Mouse (Mus musculus) right cerebral cortex, postnatal 25 days (tissue): ENCODE data around the gene Tead1.
"Not testable (repeated sequence)": the region's sequence is repeated elsewhere in the genome, so short reads cannot be mapped to it uniquely, and the experiment has no call there.

Experiments used
- DNase-seq: peaks from one replicate; pipeline ENCODE4 v3.0.0; 2022

Tead1 gene

DNA sequence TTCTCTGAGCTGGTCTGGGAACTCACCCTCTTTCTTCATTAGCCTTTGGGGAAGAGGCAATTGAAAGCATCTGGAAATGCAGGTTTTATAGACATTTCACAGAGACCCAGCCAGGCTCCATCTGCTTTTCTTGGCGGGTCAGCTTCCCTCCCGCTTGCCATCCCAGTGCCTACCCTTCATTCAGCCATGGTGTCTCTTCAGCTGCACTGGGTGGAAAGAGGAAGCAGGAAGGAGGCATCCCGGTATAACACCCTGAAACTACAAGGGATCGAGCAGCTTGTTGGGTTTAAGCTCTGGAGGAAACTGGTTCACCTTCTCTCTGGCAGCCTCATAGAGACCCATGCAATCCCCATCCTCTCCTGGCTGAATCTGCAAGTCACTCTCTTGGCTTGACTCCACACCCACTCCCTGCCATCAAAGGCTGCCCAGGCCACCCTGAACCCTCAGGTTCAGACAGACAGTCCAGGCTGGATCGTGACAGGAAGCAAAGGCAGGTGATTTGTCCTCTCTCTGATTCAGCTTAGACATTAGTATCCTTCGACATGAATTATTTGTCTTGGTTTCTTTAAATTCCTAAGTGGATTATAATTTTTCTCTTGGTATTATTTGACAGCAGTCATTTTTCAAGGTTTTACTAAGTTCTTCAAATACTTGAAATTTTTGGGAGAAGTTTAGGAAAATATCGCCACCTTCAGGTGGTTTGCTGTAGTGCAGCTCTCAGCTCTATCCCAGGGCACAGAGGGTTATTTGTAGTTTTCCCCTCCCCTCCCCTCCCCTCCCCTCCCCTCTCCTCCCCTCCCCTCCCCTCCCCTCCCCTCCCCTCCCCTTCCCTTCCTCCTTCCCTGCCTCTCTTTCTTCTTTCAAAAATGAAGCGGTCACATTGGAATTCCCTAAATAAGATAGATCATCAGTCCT lies 189.7 kb downstream of the Tead1 start:
- no peak for DNase-seq

DNA sequence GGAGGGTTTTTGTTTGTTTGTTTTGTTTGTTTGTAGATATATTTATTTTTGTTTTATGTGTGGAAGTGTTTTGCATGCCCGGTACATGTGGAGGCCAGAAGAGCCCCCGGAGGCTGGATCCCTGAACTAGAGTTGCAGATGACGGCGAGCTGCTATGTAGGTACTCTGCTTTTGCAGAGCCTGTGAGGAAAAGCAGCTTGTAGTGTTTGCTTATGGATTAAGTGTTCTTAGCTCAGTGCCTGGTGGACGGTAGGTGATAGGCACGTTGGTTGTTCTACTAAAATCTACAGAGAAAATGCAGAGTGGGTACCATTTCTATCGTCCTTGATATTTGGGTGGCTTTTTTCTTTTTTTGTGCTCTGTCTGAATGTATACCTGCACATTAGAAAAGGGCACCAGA lies 192.6 kb downstream of the Tead1 start:
- no peak for DNase-seq

DNA sequence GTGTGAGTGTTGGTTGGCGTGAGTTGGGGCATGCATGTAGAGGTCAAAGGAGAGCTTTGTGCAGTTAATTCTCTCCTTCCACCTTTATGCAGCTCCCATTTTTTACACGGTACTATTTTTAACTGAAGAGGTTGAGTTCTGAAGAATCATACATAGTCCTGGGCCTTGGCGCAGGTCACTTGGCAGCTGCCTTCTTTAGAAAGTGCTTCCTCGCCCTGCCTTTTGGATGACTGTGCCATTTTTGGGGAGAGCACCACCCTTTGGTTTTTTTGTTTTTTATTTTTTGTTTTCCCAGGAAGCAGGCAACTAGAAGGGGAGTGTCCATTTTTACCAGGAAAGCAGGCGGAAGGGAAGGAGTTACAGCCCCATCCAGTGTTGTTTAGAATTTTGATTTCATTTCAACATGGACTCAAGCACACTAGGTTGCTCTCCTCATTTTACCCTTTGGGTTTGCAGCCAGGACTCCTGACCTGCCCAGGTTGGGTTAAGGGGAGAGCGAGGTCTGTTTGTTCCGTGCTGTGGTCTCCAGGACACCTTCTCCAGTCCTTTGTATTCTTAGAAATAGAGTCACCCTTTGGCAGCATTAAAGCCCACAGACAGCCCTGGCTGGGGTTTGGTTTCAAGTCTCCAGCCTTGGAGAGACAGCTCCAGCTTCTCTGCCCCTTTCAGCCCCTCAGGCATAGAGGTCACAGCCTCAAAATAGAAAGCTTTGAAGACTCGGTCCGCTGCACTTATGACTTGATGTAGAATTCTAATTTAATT lies 193.5 kb downstream of the Tead1 start:
- DNase-seq = no peak

DNA sequence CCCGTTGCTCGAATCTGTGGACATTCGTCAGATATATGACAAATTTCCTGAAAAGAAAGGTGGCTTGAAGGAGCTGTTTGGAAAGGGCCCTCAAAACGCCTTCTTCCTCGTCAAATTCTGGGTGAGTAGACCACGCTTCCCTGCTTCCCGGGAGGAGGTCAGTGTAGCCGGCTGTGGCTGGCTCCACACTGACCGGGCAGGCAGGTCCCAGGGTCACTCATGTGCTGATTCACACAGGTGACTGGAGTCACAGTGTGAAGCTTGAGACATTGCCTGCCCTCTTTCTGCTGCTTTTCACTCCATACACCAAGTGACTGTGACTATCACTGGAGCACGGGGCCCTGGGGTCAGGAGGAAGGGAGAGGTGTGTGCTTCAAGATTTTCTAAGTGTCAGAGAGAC lies 197.0 kb downstream of the Tead1 start:
- DNase-seq = no peak

DNA sequence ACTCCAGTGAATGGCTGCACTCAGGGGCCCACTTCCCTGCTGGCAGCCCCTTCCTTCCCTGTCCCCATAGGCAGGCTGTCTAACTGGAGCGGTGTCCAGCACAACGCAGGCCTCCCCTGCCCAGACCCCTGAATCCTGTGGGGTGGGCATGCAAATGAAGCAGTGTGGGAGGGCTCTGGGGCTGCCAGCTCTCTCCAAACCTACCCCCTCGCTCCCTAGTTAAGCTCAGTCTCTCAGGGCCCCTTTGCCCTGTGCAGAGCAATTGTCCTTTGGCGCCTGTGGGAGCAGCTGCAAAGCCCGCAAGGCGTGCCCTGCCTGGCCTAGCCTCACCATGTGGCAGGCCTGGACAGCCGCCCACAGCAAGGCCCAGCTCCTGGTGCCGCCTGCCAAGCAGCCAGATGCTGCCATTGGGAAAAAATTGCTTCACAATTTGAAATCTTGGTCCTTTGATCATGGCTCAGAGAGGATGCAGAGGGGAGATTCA lies 204.7 kb downstream of the Tead1 start:
- DNase-seq = peak; percentile 42

DNA sequence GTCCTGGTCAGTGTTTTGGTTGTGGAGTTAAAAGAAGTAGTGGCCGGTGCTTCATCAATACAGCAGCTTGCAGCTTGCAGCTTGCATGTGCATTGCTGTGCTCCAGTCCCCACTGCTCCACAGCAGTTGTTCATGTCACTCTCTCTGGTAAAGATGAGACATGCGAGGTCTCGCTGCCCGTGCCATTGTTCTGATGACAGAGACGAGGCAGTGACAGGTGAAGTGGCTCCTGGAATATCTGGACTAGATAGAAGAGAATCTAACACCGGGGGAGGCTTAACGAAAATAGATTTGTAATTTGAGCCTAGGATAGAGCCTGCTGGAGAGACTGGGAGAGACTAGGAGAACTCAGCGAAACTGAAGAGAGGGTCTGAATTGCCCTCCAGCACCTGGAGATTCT lies 206.4 kb downstream of the Tead1 start:
- DNase-seq = no peak

DNA sequence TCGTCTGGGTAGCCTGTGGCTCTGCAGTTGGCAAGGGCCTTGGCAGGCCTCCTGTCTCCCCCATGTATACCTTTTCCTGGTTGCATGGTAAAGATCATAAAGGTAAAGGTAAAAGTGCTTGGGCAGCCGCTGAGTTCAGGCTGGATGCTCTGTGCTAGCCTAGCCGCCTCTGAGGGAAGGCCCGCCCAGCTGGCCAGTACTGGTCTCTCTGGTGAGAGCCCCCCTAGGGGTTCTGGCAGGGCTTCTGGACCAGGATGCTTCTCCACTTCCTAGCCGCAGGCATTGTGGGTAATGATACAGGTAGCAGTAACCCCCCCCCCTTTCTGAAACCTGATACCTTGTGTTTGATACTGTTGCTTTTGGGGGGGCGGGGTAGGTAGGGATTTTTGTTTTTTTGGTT lies 212.8 kb downstream of the Tead1 start:
- no peak for DNase-seq

DNA sequence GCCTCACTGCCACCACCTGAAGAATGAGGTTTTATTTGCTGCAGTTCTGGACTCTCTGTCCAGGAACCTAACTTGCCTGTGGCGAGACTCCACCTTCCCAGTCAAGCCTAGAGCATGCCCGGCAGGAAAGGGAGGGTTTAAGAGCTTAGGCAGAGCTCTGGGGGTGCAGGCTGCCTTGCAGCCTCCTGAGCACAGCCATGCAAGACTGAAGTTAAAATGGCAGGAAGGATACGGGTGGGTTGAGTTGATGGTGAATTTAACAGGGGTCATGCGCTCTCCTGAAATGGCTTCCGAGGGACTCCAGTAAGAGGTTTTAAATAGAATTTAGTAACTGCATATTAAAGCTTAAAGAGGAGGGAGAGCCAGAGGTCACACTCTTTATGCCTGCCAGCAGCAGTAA lies 213.5 kb downstream of the Tead1 start:
- no peak for DNase-seq

DNA sequence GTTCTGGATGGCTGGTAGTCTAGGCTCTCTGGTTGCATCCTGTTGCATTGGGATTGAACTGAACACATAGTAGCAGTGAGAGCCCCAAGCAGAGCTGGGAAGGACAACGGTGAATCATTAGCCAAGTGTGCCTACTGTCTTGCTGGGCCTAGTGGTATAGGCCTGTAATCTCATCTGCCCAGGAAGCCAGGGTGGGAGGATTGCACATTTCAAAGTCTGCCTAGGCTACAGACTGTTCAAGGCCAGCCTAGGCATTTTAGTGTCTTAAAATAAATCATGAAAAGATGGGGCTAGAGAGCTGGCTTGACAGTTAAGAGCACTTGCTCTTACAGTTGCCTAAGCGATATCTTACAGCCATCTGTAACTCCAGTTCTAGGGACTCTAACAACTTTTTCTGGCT lies 217.2 kb downstream of the Tead1 start:
- DNase-seq = no peak

DNA sequence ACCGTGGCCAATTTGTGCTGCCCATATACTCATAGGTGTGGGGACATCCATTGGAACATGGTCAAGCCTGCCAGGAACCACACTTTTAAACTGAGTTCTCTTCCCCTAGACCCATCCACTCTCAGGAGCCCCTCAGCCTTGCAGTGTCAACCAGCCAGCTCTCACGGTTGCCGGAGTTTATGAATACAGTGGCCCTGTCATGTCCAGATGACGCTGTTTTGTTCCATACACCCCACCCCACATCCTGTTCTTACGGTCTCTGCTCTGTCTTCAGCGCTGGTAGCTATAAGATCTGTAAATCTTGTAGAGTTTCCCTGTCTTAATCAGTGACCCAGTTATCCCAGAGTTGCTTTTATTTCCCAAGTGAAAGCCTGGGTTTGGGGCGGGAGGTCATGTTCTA lies 222.6 kb downstream of the Tead1 start:
- DNase-seq = no peak

DNA sequence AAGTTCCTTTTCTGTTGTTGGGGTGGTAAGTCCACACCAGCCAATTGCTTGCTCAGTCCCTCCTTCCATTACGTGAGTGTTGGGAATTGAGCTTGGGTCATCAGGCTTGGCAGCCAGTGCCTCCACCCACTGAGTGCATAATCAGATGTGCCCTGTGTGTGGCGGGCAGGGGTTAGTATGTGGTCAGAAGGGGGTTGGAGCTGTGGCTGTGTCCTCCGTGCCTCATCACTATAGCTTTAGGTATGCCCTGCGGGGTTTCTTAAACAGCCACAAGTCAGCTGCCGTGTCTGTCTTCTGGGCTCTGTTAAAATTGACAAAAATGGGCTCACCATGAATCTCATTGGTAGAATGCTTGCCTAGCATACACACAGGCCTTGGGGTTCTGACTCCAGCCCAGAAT lies 227.7 kb downstream of the Tead1 start:
- no peak for DNase-seq

DNA sequence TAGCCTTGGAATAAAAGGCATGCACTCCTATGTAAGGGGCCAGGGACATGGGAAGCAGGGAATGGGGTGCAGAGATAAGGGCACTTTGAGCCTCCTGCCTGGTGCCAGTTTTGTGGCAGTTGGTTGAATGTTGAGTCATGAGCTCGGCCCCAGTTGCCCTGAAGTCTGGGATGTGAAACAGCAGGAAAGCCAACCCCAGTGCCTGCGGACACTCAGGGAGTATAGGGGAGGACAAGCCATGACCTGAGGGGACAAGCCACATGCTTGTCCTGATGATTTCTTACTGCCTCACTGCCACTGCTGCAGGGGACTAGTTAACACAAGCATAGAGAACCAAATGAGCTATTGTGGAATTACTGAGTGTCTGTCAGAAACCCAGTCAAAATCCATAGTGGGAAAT lies 228.3 kb downstream of the Tead1 start:
- no peak for DNase-seq

DNA sequence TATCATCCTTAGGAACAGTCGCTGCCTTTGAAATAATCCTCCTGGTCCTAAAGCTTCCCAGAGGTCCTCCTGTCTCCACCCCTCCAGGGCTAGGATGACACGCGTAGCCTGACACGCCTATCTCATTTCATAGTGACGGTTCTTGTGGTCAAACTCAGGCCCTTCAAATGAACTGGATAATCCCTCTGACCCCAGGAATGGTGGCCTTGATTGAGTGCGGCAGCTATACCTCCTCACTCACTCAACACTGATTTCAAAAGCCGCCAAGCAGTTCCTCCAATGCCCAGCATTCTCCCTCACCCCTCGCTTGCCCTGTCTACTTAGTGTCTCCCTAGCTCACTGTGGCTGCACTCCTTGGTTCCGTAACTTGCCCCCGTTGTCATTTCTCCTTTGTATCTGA lies 230.0 kb downstream of the Tead1 start:
- DNase-seq = no peak

DNA sequence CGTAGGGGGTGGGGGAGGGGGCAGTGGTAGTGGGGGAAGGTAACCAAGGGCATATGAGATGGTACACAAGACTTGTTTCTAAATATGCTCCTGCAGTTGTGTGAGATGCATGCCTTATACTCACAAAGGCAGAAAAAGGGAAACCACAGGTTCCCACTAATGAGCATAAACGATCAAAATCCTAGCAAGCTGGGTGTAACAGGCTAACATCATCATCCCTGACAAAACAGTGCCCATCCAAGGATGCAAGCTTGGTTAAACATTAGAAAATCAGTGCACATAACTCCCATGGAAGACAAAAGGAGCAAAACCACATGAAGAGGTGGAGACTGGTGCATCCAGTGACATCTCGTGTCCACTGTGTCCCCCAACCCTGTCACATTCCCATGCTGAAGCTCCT lies 233.9 kb downstream of the Tead1 start:
- DNase-seq = no peak

DNA sequence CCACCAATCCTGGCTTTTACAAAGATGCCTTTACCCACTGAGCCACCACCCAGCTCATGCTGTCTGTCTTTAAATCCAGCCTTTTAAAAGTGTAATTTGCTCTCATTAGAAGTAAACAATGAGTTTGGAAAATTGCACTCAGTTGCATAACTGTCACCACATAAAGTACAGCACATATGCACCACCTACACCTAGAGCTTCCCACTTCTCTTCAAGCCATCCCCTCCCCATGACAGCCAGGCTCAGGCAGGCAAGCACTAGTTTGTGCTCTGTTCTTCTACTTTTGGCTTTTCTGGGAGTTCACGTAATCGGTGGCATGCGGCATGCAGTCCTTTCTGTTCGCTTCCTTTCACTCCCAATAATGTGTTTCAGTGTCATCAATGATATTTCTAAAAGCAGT lies 236.5 kb downstream of the Tead1 start:
- DNase-seq = peak; percentile 12

DNA sequence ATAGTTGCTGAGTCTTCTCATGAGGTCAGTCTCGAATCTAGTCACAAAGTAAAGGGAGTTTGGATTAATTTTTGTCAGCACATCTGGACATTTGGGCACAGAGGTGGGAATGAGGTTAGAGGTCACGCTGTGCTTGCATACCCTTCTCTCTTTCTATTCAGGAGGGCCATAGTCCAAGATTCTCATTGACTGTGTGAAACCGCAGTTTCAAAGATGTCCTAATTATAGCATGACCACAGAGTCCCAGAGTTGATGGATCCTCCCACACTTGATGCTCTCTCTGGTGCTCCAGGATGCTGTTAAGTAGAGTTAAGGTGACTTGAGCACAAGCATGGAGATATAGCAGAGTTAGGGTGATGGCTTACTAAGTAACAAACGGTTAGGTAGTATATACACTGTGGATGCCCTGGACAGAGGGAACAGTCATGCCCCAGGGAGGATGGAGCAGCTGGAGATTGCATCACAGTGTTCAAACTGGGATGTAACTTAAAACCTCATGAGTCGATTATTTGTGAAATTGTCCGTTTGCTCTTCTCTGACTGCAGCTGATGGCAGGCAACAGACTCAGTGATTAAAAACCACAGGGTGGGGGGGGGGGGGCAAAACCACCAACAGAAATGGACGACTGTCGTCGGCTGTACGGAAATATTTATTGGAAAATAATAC lies 238.6 kb downstream of the Tead1 start:
- no peak for DNase-seq

DNA sequence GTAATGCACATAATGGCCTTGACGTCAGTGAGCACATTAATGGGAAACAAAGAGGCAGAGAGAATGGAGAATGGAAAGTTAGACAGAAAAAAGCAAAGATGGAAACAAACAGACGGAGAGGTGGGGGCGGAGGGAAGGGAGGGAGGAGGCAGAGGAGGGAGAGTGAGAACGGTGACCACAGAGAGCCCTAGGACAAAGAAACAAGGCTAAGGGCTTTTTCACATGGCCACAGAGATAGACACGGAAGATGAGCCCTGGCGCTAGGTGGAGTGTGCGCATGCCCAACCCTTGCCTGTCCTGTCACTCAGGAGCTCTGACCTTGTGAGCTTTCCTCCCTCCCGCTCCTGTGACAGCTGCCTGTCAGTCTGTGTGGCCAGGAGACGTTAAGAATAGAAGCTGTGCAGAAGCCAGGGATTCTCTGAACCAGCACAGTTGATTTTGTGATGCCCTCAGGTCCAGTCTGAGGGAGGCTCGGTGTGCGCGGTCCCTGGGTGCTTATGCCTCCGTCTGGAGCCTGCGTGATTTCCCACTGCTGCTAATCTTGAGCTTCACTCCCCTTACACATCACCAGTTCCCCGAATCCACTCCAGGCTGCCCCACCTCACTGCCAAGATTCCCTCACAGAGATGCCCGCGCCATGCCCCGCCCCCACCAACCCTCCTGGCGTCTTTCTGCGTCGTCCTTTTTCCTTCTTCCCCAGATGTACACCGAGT lies 239.3 kb downstream of the Tead1 start:
- peak; percentile 23 for DNase-seq

DNA sequence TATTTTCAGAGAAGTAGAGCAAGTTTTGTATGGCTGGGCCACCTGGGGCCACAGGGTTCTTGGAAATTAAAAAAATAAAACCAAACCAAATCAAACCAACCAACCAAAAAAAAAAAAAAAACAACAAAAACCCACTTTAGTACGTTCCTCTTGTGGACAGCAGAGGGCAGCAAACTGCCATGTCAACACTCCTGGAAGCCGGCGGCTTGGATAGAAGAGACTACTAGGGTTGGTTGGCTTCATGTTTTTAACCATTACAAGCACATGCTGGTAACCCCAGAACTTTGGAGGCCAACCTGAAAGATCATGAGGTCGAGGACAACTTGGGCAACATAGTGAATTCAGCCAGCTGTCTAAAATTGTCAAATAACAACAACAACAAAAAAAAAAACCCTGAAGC lies 240.7 kb downstream of the Tead1 start:
- DNase-seq = peak; percentile 20

DNA sequence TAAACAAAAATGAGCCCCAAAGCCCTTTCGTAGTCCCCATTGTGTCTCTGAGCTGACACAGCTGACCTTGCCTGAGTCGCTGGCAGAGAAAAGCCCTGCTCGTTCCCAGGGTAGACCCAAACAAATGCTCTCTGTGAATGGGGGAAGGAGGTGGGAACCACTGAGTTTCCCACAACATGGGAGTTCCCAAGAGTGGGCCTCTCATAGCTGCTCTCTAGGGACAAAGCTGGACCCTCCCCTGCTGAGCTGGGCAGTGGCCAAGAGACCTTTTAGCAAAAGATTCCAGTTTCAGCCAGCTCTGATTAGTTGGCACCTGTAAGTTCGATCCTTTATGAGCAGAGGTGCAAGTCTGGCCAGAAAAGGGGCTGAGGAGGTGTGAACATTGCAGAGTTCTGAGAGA lies 243.7 kb downstream of the Tead1 start:
- DNase-seq = no peak

DNA sequence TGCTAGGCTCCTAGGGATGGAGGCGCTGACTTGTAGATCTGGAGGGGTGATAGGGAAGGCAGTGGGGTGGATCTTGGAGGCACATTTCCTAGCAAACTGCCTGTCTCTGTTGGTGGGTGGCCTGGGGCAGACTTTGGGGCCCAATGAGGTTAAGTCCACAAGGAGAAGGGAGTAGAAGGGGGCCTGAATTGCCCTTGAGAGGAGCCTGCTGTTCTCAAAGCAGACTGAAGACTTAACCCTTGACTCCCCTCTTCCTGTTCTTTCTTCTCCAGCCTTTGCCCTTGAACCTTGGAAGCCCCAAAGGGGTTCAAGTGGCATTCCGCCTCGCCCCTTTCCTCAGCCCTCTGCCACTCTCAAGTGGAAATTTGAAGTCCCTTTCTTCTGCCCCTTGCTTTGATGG lies 244.6 kb downstream of the Tead1 start:
- no peak for DNase-seq

DNA sequence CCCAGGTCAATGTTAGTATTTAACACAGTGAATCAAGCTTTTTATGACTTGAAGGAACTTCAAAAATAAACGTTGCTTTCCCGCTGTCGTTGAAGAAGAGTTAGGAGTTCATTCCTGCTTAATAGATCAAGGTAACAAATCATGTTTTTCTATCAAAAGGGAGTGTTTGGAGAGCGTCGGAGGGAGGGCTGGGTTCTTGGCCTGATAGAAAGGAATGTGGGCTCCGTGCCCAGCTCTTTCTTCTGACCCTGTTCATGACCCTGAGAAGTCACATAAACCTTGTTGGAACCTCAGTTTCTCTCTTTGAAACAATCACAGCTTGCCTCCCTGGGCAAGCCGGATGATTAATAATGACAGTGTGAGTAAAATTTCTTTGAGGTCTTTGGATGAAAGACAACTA lies 251.6 kb downstream of the Tead1 start:
- DNase-seq = no peak

DNA sequence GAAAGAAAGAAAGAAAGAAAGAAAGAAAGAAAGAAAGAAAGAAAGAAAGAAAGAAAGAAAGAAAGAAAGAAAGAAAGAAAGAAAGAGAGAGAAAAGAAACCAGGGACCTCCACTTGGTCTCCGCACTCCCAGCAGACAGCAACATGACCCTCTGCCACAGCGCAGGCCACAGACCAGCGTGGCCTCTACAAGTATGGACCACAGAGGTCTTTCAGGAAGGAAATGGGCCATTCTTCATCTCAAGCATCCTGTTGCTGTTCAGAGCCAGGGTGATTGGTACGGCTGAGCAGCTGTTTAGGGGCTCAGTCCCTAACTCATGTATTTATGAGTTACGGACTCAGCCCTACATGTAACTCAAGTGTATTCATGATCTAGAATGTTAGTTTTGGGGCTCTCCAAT lies 256.8 kb downstream of the Tead1 start:
- DNase-seq = not testable (repeated sequence)

DNA sequence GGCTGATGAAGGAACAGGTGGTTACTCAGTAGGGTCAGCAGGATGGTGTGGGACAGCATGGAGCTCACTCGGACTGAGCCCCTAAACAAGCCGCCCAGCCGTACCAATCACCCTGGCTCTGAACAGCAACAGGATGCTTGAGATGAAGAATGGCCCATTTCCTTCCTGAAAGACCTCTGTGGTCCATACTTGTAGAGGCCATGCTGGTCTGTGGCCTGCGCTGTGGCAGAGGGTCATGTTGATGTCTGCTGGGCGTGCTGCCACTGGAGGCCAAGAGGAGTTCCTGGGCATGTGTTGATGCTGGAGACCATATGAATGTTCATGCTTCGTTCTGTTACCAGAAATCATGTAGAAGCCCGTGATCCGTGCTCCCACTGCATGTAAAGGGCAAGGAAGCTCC lies 258.0 kb downstream of the Tead1 start:
- no peak for DNase-seq
